Mouse (Mus musculus) MEL (cell line): ENCODE data around the gene St6gal1. TPM values are rescaled to one million over a fixed set of nuclear protein-coding genes. Genes with fewer than 3 reads are reported as not detected.

ENCODE experiments used
- DNase-seq: peaks from one replicate; pipeline ENCODE4 v3.0.0; 2011; ENCODE audit warnings: low read depth, low spot score
- H3K27ac ChIP-seq: 2 replicates; pipeline ENCODE4 v1.5.1; 2012; ENCODE audit warnings: low read depth, mild to moderate bottlenecking, control low read depth, low read length, moderate library complexity; ENCODE audit not compliant: control insufficient read depth
- H3K27me3 ChIP-seq, 2 experiments: fragments of 150-350 bp in 1 of 2; sonication (generic) in 1 of 2; 2 replicates each; pipeline ENCODE4 v1.6.1; 2012; ENCODE audit warnings: low read length in 2 of 2, mild to moderate bottlenecking in 2 of 2, improper control_type of control experiment in 1 of 2, moderate library complexity in 1 of 2; ENCODE audit not compliant: insufficient read depth in 2 of 2, control insufficient read depth in 1 of 2
- H3K36me3 ChIP-seq, 2 experiments: 2 replicates each; pipeline ENCODE4 v1.6.1; 2012 to 2014; ENCODE audit warnings: low read length in 2 of 2, improper control_type of control experiment in 1 of 2, inconsistent platforms in 1 of 2, mild to moderate bottlenecking in 1 of 2; ENCODE audit not compliant: insufficient read depth in 2 of 2, control insufficient read depth in 1 of 2
- H3K4me1 ChIP-seq, 2 experiments: fragments of 150-350 bp in 1 of 2; sonication (generic) in 1 of 2; 2 replicates each; pipeline ENCODE4 v1.6.1; 2012; ENCODE audit warnings: low read length in 2 of 2, improper control_type of control experiment in 1 of 2, mild to moderate bottlenecking in 1 of 2; ENCODE audit not compliant: insufficient read depth in 2 of 2, control insufficient read depth in 1 of 2
- H3K4me3 ChIP-seq, 2 experiments: fragments of 150-350 bp in 1 of 2; sonication (generic) in 1 of 2; 2 replicates each; pipeline ENCODE4 v1.5.1; 2012; ENCODE audit warnings: low read depth in 2 of 2, low read length in 2 of 2, mild to moderate bottlenecking in 2 of 2, moderate library complexity in 2 of 2, control low read depth in 1 of 2, improper control_type of control experiment in 1 of 2; ENCODE audit not compliant: control insufficient read depth in 1 of 2, insufficient read depth in 1 of 2
- H3K79me2 ChIP-seq: 2 replicates; pipeline ENCODE4 v1.6.1; 2012; ENCODE audit warnings: mild to moderate bottlenecking, low read length, moderate library complexity; ENCODE audit not compliant: control insufficient read depth, poor library complexity, insufficient read depth
- H3K9ac ChIP-seq: 2 replicates; pipeline ENCODE4 v1.6.1; 2012; ENCODE audit warnings: low read depth, mild to moderate bottlenecking, control low read depth, low read length, moderate library complexity; ENCODE audit not compliant: control insufficient read depth, poor library complexity, severe bottlenecking
- H3K9me3 ChIP-seq: fragments of 150-350 bp; sonication (generic); replicated peaks from 2 replicates; pipeline ENCODE4 v1.6.1; 2012; ENCODE audit warnings: mild to moderate bottlenecking, low read length, improper control_type of control experiment, moderate library complexity; ENCODE audit not compliant: insufficient read depth
- BHLHE40 ChIP-seq: IDR thresholded peaks from 2 replicates; pipeline ENCODE4 v1.6.1; 2012; ENCODE audit warnings: low read depth, mild to moderate bottlenecking, inconsistent platforms, low read length, improper control_type of control experiment, borderline replicate concordance
- CHD2 ChIP-seq: IDR thresholded peaks from 2 replicates; pipeline ENCODE4 v1.6.1; 2011; ENCODE audit warnings: low read length, improper control_type of control experiment
- CTCF ChIP-seq, 3 experiments: IDR thresholded peaks in 2 of 3; conservative IDR thresholded peaks in 1 of 3; 2 replicates each; pipeline ENCODE4 v1.5.1; 2011 to 2012; ENCODE audit warnings: low read length in 3 of 3, low read depth in 2 of 3, mild to moderate bottlenecking in 2 of 3, improper control_type of control experiment in 1 of 3, inconsistent platforms in 1 of 3, mixed read lengths in 1 of 3, moderate library complexity in 1 of 3; ENCODE audit not compliant: control insufficient read depth in 1 of 3, insufficient read depth in 1 of 3, poor library complexity in 1 of 3, severe bottlenecking in 1 of 3
- E2F4 ChIP-seq: IDR thresholded peaks from 2 replicates; pipeline ENCODE4 v1.6.1; 2011; ENCODE audit warnings: low read depth, low read length, improper control_type of control experiment, borderline replicate concordance
- ELF1 ChIP-seq: IDR thresholded peaks from 2 replicates; pipeline ENCODE4 v1.6.1; 2014; ENCODE audit warnings: low read depth, mild to moderate bottlenecking, inconsistent platforms, low read length, improper control_type of control experiment, moderate library complexity
- EP300 ChIP-seq, 2 experiments: IDR thresholded peaks; 2 replicates each; pipeline ENCODE4 v1.6.1; 2011; ENCODE audit warnings: improper control_type of control experiment in 2 of 2, low read length in 2 of 2, low read depth in 1 of 2, mild to moderate bottlenecking in 1 of 2
- GABPA ChIP-seq: IDR thresholded peaks from 2 replicates; pipeline ENCODE4 v1.6.1; 2012; ENCODE audit warnings: low read depth, mild to moderate bottlenecking, inconsistent platforms, low read length, improper control_type of control experiment, moderate library complexity
- GATA1 ChIP-seq: IDR thresholded peaks from 2 replicates; pipeline ENCODE4 v1.6.1; 2011; ENCODE audit warnings: low read depth, low read length, improper control_type of control experiment
- JUND ChIP-seq: IDR thresholded peaks from 2 replicates; pipeline ENCODE4 v1.6.1; 2011; ENCODE audit warnings: low read depth, mild to moderate bottlenecking, improper control_type of control experiment, low read length
- KAT2A ChIP-seq: conservative IDR thresholded peaks from 2 replicates; pipeline ENCODE4 v1.6.1; 2012; ENCODE audit warnings: low read depth, low read length, improper control_type of control experiment, inconsistent platforms
- MAX ChIP-seq: IDR thresholded peaks from 2 replicates; pipeline ENCODE4 v1.6.1; 2011; ENCODE audit warnings: low read length, improper control_type of control experiment
- MAZ ChIP-seq: IDR thresholded peaks from 2 replicates; pipeline ENCODE4 v1.6.1; 2012; ENCODE audit warnings: low read depth, mild to moderate bottlenecking, inconsistent platforms, low read length, improper control_type of control experiment
- MYC ChIP-seq: IDR thresholded peaks from 2 replicates; pipeline ENCODE4 v1.6.1; 2011; ENCODE audit warnings: low read depth, mild to moderate bottlenecking, low read length, improper control_type of control experiment, moderate library complexity
- NRF1 ChIP-seq: IDR thresholded peaks from 2 replicates; pipeline ENCODE4 v1.6.1; 2014; ENCODE audit warnings: low read depth, mild to moderate bottlenecking, inconsistent platforms, low read length, improper control_type of control experiment, moderate library complexity; ENCODE audit not compliant: poor library complexity, insufficient read depth, severe bottlenecking
- POLR2A ChIP-seq, 2 experiments: IDR thresholded peaks; 2 replicates each; pipeline ENCODE4 v1.6.1; 2011 to 2012; ENCODE audit warnings: low read length in 2 of 2, mild to moderate bottlenecking in 2 of 2, control low read depth in 1 of 2, improper control_type of control experiment in 1 of 2, low read depth in 1 of 2, moderate library complexity in 1 of 2; ENCODE audit not compliant: control insufficient read depth in 1 of 2, insufficient read depth in 1 of 2, poor library complexity in 1 of 2
- POLR2AphosphoS2 ChIP-seq: IDR thresholded peaks from 2 replicates; pipeline ENCODE4 v1.6.1; 2011; ENCODE audit warnings: low read length, improper control_type of control experiment
- POLR2AphosphoS5 ChIP-seq: IDR thresholded peaks from 2 replicates; pipeline ENCODE4 v1.6.1; 2012; ENCODE audit warnings: low read depth, borderline replicate concordance, mild to moderate bottlenecking, inconsistent platforms, low read length, moderate library complexity, mixed read lengths
- TAL1 ChIP-seq: IDR thresholded peaks from 2 replicates; pipeline ENCODE4 v1.6.1; 2012; ENCODE audit warnings: mild to moderate bottlenecking, inconsistent platforms, low read length, moderate library complexity, mixed read lengths
- TCF12 ChIP-seq: IDR thresholded peaks from 2 replicates; pipeline ENCODE4 v1.6.1; 2014; ENCODE audit warnings: low read depth, mild to moderate bottlenecking, inconsistent platforms, low read length, improper control_type of control experiment, moderate library complexity
- USF2 ChIP-seq, 2 experiments: IDR thresholded peaks; 2 replicates each; pipeline ENCODE4 v1.6.1; 2011 to 2012; ENCODE audit warnings: improper control_type of control experiment in 2 of 2, low read length in 2 of 2, borderline replicate concordance in 1 of 2, inconsistent platforms in 1 of 2, low read depth in 1 of 2, mild to moderate bottlenecking in 1 of 2; ENCODE audit not compliant: insufficient read depth in 1 of 2
- ZNF384 ChIP-seq: IDR thresholded peaks from 2 replicates; pipeline ENCODE4 v1.6.1; 2012; ENCODE audit warnings: low read depth, mild to moderate bottlenecking, inconsistent platforms, low read length, improper control_type of control experiment
- polyA plus RNA-seq, 2 experiments: library from polyadenylated mRNA; stranded (reverse) in 1 of 2; unstranded in 1 of 2; fragments of >175 nt in 1 of 2; fragments of >200 nt in 1 of 2; gene quantifications; 2 replicates each; pipeline versions ENCODE4 v1.2.1 to v1.2.4; 2012; ENCODE audit warnings: low replicate concordance in 2 of 2, low read depth in 1 of 2; ENCODE audit not compliant: insufficient read length in 2 of 2, insufficient read depth in 1 of 2, missing spikeins in 1 of 2
- total RNA-seq: library from RNA; depleted of rRNA; stranded (reverse); fragments of 300-350 nt; gene quantifications from 2 replicates; pipeline ENCODE4 v1.2.3, GENCODE M21; 2012

St6gal1 gene
- total and polyA plus RNA-seq, 3 experiments, result not detected

- no peak overlapping the region for H3K9ac ChIP-seq
- H3K27me3 ChIP-seq, result no peaks in the 10 kb centered on the region
- no peaks in the 10 kb centered on the region for H3K79me2 ChIP-seq
- no peaks in the 10 kb centered on the region for H3K9me3 ChIP-seq
- H3K4me3 ChIP-seq, result no peak overlapping the region
- no peak overlapping the region for H3K27ac ChIP-seq
- no peak for TF ChIP-seq POLR2A (IDR thresholded peaks at IDR 0.05; ENCODE audit: control insufficient read depth in 1 of 2, insufficient read depth in 1 of 2, low read depth in 1 of 2, low read length in 2 of 2, poor library complexity in 1 of 2)
- no peak for TF ChIP-seq CHD2
- TF ChIP-seq BHLHE40, result no peak
- TF ChIP-seq CTCF (IDR thresholded peaks at IDR 0.05 in 2 of 3, conservative IDR thresholded peaks at IDR 0.05 in 1 of 3; ENCODE audit: control insufficient read depth in 1 of 3, insufficient read depth in 1 of 3, low read depth in 2 of 3, low read length in 3 of 3, poor library complexity in 1 of 3, severe bottlenecking in 1 of 3), result no peak
- TF ChIP-seq GABPA, result no peak
- TF ChIP-seq POLR2AphosphoS2, result no peak
- no peak for TF ChIP-seq JUND
- no peak for TF ChIP-seq POLR2AphosphoS5
- no peak for TF ChIP-seq ZNF384
- no peak for TF ChIP-seq EP300 (IDR thresholded peaks at IDR 0.05; ENCODE audit: low read depth in 1 of 2, low read length in 2 of 2)
- TF ChIP-seq USF2 (IDR thresholded peaks at IDR 0.05; ENCODE audit: borderline replicate concordance in 1 of 2, insufficient read depth in 1 of 2, low read depth in 1 of 2, low read length in 2 of 2), result no peak
- no peak for TF ChIP-seq NRF1
- no peak for DNase-seq
- peaks cover 0 to 3% of the 10 kb centered on the region in 2 experiments; a peak in 1 of 4 replicates for H3K4me1 ChIP-seq
- H3K36me3 ChIP-seq, result no peaks in the 10 kb centered on the region
These were observed 173.4 kb downstream of the St6gal1 start for GRCm38 (mm10) chr16:23397931-23398330.

GRCm38 (mm10) chr16:23401463-23401862 is 176.9 kb downstream of the St6gal1 start:
- peak; percentile 49 for DNase-seq
- no peaks in the 10 kb centered on the region for H3K36me3 ChIP-seq

GRCm38 (mm10) chr16:23401959-23402358 is 177.4 kb downstream of the St6gal1 start:
- H3K27me3 ChIP-seq, result no peaks in the 10 kb centered on the region
- no peak overlapping the region for H3K27ac ChIP-seq
- TF ChIP-seq JUND, result no peak
- TF ChIP-seq KAT2A, result no peak
- no peak for TF ChIP-seq GATA1
- TF ChIP-seq EP300 (IDR thresholded peaks at IDR 0.05; ENCODE audit: low read depth in 1 of 2, low read length in 2 of 2), result no peak
- TF ChIP-seq MYC, result no peak
- no peak for TF ChIP-seq ELF1
- no peak for TF ChIP-seq GABPA
- TF ChIP-seq MAZ, result no peak
- no peak for TF ChIP-seq E2F4
- TF ChIP-seq, all 39 proteins: peak for 0
- H3K4me1 ChIP-seq, result peaks cover 0 to 3% of the 10 kb centered on the region in 2 experiments; a peak in 1 of 4 replicates
- no peak overlapping the region for H3K9ac ChIP-seq
- no peak overlapping the region for H3K4me3 ChIP-seq
- H3K9me3 ChIP-seq, result no peaks in the 10 kb centered on the region
- H3K79me2 ChIP-seq, result no peaks in the 10 kb centered on the region
- no peak for DNase-seq
- no peaks in the 10 kb centered on the region for H3K36me3 ChIP-seq

More at GRCm38 (mm10) chr16:23401463-23401862, 176.9 kb downstream of the St6gal1 start:
- H3K9ac ChIP-seq, result no peak overlapping the region
- H3K27me3 ChIP-seq, result no peaks in the 10 kb centered on the region
- H3K9me3 ChIP-seq, result no peaks in the 10 kb centered on the region
- TF ChIP-seq GATA1, result peak; percentile 41
- peak; percentile 68 for TF ChIP-seq TAL1
- no peak for TF ChIP-seq MAX
- TF ChIP-seq TCF12, result peak; percentile 21; the same call in 1 of the 2 replicates
- TF ChIP-seq EP300 (IDR thresholded peaks at IDR 0.05; ENCODE audit: low read depth in 1 of 2, low read length in 2 of 2), result peak in 1 of 2 experiments; percentile 35; a peak in 1 of 4 replicates
- no peak for TF ChIP-seq MYC
- H3K4me3 ChIP-seq, result no peak overlapping the region
- peaks cover 0 to 3% of the 10 kb centered on the region in 2 experiments; a peak in 1 of 4 replicates for H3K4me1 ChIP-seq
- H3K79me2 ChIP-seq, result no peaks in the 10 kb centered on the region
- H3K27ac ChIP-seq, result no peak overlapping the region
